Mouse (Mus musculus): ENCODE results near the gene Phf13. TPM values are rescaled to one million over a fixed set of nuclear protein-coding genes. Genes with fewer than 3 reads are reported as not detected.

Gene Phf13
- polyA plus RNA-seq, 1 experiment from 2014 or later = 26.1 TPM

GRCm38 (mm10) chr4:151996951-151997222 is 829 bp upstream of the Phf13 start:
- Histone ChIP-seq H3K4me3 (peak overlapping the region; percentile 97), H3K4me1 (peaks cover 38% of the 10 kb centered on the region), H3K27ac (peak overlapping the region; percentile 95), H3K36me3 (replicated peaks) (peaks cover 20% of the 10 kb centered on the region), H3K27me3 (ENCODE audit: poor library complexity, severe bottlenecking) (peaks cover 13% of the 10 kb centered on the region), H3K9me3 (no peaks in the 10 kb centered on the region)
- 7% methylated on average over 13 of the region's 13 CpGs for WGBS
- DNase-seq (ENCODE audit: extremely low spot score, low spot score) = no peak

DNA sequence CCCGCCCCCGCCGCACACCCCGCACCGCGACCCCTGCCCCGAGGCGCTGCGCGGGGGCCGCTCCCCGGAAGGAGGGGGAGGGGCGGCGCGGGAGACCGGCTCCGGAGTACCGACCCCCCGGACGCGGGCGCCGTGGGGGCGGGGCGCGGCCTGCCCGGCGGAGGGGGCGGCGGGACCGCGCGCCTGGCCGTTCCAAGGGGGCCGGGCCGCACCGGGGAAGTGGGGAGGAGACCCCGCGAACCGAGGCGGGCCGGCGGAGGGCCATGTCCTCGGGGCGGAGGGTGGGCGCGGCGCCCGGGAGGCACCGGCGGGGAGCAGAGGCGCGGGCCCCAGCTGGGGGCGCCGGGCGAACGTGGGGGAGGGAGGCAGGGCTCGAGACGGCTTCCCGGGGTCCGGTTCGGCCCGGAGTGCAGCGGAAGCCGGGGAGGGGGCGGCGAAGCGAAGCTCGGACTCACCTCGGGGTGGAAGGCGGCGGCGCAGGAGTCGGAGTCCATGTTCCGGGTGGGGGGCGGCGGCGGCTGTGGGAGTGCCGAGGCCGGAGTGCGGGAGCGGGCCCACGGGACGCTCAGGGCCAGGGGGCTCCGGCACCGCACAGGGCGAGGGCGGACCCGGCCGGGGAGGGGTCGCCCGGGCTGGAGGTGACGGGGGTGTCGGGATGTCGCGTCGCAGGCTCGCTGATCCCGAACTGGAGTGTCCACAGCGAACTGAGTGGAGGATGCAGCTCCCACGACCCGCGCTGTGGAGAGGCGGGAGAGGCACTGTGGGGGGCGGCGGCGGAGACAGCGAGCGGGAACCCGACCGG is 486 bp downstream of the Phf13 start:
- no peaks in the 10 kb centered on the region for H3K9me3 ChIP-seq

GRCm38 (mm10) chr4:151994228-151995171 is 1.6 kb downstream of the Phf13 start:
- Histone ChIP-seq H3K4me1 (peaks cover 43% of the 10 kb centered on the region), H3K27me3 (ENCODE audit: poor library complexity, severe bottlenecking) (peaks cover 13% of the 10 kb centered on the region), H3K36me3 (replicated peaks) (peaks cover 44% of the 10 kb centered on the region), H3K4me3 (peak overlapping the region; percentile 97), H3K27ac (peak overlapping the region; percentile 95), H3K9me3 (no peaks in the 10 kb centered on the region)
- peak; percentile 53 for DNase-seq (ENCODE audit: extremely low spot score, low spot score)
- under 1% methylated on average over 61 of the region's 61 CpGs for WGBS

More for the DNA sequence above, 486 bp downstream of the Phf13 start:
- Histone ChIP-seq H3K27me3 (ENCODE audit: poor library complexity, severe bottlenecking) (peaks cover 13% of the 10 kb centered on the region), H3K36me3 (replicated peaks) (peaks cover 33% of the 10 kb centered on the region), H3K4me1 (peaks cover 39% of the 10 kb centered on the region), H3K27ac (peak overlapping the region; percentile 95), H3K4me3 (peak overlapping the region; percentile 97)
- DNase-seq (ENCODE audit: extremely low spot score, low spot score) = no peak
- WGBS = 2% methylated on average over 92 of the region's 111 CpGs

DNA sequence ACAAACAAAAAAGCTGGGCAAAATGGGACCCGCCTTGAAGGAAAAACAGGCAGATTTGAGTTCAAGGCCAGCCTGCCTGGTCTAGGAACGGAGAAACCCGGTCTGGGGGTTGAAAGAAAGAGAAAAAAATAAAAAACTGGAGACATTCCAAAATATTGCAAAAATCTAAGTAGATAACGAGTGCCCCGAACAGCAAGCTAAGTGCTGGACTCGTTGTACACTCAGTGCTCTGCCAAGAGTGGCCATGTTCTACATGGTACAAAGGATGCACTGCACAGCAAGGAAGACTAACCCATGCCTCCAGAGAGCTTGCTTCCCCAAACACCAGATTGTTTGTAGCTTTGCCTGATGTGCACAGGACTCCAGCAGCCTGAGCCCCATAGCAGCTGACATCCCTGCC is 3.0 kb downstream of the Phf13 start:
- H3K27ac ChIP-seq = no peak overlapping the region
- peaks cover 55% of the 10 kb centered on the region for H3K4me1 ChIP-seq
- H3K27me3 ChIP-seq (ENCODE audit: poor library complexity, severe bottlenecking) = peaks cover 12% of the 10 kb centered on the region
- 92% methylated on average over 6 of the region's 6 CpGs for WGBS
- H3K36me3 ChIP-seq (replicated peaks) = peaks cover 46% of the 10 kb centered on the region
- no peaks in the 10 kb centered on the region for H3K9me3 ChIP-seq
- no peak for DNase-seq (ENCODE audit: extremely low spot score, low spot score)
- H3K4me3 ChIP-seq = peak overlapping the region; percentile 97; the same call in 1 of the 2 replicates

- Histone ChIP-seq H3K9me3 (no peaks in the 10 kb centered on the region), H3K36me3 (replicated peaks) (peaks cover 46% of the 10 kb centered on the region), H3K4me1 (peaks cover 58% of the 10 kb centered on the region), H3K27ac (no peak overlapping the region), H3K4me3 (0 out of 2 replicates have a peak overlapping the region, but pooled peaks have one; percentile 6), H3K27me3 (ENCODE audit: poor library complexity, severe bottlenecking) (peaks cover 6% of the 10 kb centered on the region; the same call in 1 of the 2 replicates)
- 93% methylated on average over 9 of the region's 9 CpGs for WGBS
- DNase-seq (ENCODE audit: extremely low spot score, low spot score) = no peak
Measured at GRCm38 (mm10) chr4:151992091-151992490, 4.0 kb downstream of the Phf13 start.

DNA sequence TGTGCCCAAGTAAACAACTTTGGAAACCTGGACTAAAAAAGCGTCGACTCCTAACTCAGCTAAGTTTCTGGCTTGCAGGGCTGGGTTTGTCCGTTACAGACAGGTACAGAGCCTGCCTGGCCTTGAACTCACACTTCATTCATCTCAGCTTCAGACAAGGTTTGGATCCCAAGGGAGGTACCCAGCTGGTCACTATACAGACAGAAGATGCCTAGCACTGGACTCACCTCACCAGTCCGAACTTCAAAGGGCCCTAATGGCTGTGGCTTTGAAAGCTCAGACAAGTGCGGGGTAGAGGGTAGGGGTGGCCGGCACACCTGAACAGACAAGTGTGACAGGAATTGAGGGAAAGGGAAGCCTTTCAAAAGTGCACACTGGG is 7.0 kb downstream of the Phf13 start:
- H3K27me3 ChIP-seq (ENCODE audit: poor library complexity, severe bottlenecking) = peaks cover 6% of the 10 kb centered on the region; the same call in 1 of the 2 replicates
- no peak for DNase-seq (ENCODE audit: extremely low spot score, low spot score)
- H3K4me1 ChIP-seq = peaks cover 55% of the 10 kb centered on the region
- no peaks in the 10 kb centered on the region for H3K9me3 ChIP-seq
- peaks cover 65% of the 10 kb centered on the region for H3K36me3 ChIP-seq (replicated peaks)
- H3K27ac ChIP-seq = peak overlapping the region; percentile 94
- WGBS = 30% methylated on average over 6 of the region's 6 CpGs
- H3K4me3 ChIP-seq = peak overlapping the region; percentile 91

GRCm38 (mm10) chr4:151988342-151989109 is 7.5 kb downstream of the Phf13 start, which contains the start of gene Thap3:
Gene Thap3 (minus strand): TSS chr4:151988997.
- Histone ChIP-seq H3K27ac (peak within 1 kb of the TSS; percentile 94), H3K4me3 (peak within 1 kb of the TSS; percentile 91), H3K4me1 (peaks cover 55% of the 10 kb centered on the region), H3K36me3 (replicated peaks) (peaks cover 66% of the 10 kb centered on the region), H3K9me3 (no peaks in the 10 kb centered on the region), H3K27me3 (ENCODE audit: poor library complexity, severe bottlenecking) (peaks cover under 1% of the 10 kb centered on the region; the same call in 1 of the 2 replicates)
- WGBS = 1% methylated on average over 54 of the region's 54 CpGs
- peak; percentile 76 for DNase-seq (ENCODE audit: extremely low spot score, low spot score)

GRCm38 (mm10) chr4:151988014-151988341 is 8.1 kb downstream of the Phf13 start:
- peaks cover 55% of the 10 kb centered on the region for H3K4me1 ChIP-seq

DNA sequence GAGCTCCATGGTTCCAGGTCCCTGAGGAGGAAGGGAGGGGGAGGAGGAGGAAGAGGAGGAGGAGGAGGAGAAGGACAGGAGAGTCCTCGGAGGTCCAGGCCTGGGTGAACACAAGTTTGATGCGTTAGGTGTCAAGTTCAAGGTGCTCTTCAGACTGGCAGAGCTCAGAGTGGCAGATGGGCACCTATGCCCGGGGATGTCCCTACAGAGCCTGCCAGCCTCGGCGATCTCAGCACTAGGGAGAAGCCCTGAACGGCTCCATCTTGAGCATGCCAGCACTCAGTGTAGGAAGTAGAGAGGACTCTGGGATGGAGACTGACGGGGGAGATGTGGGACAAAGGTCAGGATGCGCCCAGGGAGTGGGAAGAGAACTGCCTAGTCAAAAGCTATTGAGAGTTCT is 9.4 kb downstream of the Phf13 start:
- Histone ChIP-seq H3K4me3 (no peak overlapping the region), H3K27ac (no peak overlapping the region), H3K27me3 (ENCODE audit: poor library complexity, severe bottlenecking) (no peaks in the 10 kb centered on the region), H3K9me3 (no peaks in the 10 kb centered on the region), H3K36me3 (replicated peaks) (peaks cover 67% of the 10 kb centered on the region), H3K4me1 (peaks cover 58% of the 10 kb centered on the region)
- DNase-seq (ENCODE audit: extremely low spot score, low spot score) = no peak
- WGBS = 79% methylated on average over 8 of the region's 8 CpGs

More at GRCm38 (mm10) chr4:151988014-151988341, 8.1 kb downstream of the Phf13 start:
- H3K9me3 ChIP-seq = no peaks in the 10 kb centered on the region
- no peak for DNase-seq (ENCODE audit: extremely low spot score, low spot score)
- WGBS = 36% methylated on average over 10 of the region's 10 CpGs
- peaks cover 67% of the 10 kb centered on the region for H3K36me3 ChIP-seq (replicated peaks)
- H3K27ac ChIP-seq = peak overlapping the region; percentile 94
- H3K4me3 ChIP-seq = peak overlapping the region; percentile 91
- H3K27me3 ChIP-seq (ENCODE audit: poor library complexity, severe bottlenecking) = no peaks in the 10 kb centered on the region

- WGBS = 47% methylated on average over 10 of the region's 10 CpGs
- Histone ChIP-seq H3K4me1 (peaks cover 58% of the 10 kb centered on the region), H3K27ac (no peak overlapping the region), H3K9me3 (no peaks in the 10 kb centered on the region), H3K4me3 (no peak overlapping the region), H3K36me3 (replicated peaks) (peaks cover 67% of the 10 kb centered on the region), H3K27me3 (ENCODE audit: poor library complexity, severe bottlenecking) (no peaks in the 10 kb centered on the region)
- DNase-seq (ENCODE audit: extremely low spot score, low spot score) = no peak
Measured at GRCm38 (mm10) chr4:151985886-151986285, 10.2 kb downstream of the Phf13 start.

DNA sequence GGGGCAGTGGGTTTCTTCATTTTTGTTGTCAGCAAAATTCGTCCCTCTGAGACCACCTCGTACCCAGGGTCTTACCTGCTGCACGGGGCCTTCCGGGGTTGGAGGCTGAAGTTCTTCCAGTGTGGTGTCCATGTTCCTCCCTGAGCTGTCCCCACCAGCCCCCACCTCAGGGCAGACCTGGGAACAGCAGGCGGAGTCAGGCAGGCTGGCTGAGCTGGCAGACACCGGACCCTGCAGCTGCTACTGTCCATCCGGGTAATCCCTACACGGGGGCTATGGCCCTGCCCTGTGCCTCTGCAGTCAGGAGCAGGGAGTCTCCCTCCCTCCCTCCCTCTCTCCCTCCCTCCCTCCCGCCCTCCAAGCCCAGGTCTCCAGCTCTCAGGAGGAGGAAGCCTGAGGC is 12.5 kb downstream of the Phf13 start:
- H3K27ac ChIP-seq = peak overlapping the region; percentile 2; the same call in 1 of the 2 replicates
- H3K9me3 ChIP-seq = no peaks in the 10 kb centered on the region
- DNase-seq (ENCODE audit: extremely low spot score, low spot score) = no peak
- no peak overlapping the region for H3K4me3 ChIP-seq
- peaks cover 46% of the 10 kb centered on the region for H3K4me1 ChIP-seq
- no peaks in the 10 kb centered on the region for H3K27me3 ChIP-seq (ENCODE audit: poor library complexity, severe bottlenecking)
- H3K36me3 ChIP-seq (replicated peaks) = peaks cover 75% of the 10 kb centered on the region
- 25% methylated on average over 9 of the region's 9 CpGs for WGBS

- peaks cover 41% of the 10 kb centered on the region for H3K4me1 ChIP-seq
- no peak overlapping the region for H3K4me3 ChIP-seq
- no peak for DNase-seq (ENCODE audit: extremely low spot score, low spot score)
- 65% methylated on average over 17 of the region's 17 CpGs for WGBS
- H3K36me3 ChIP-seq (replicated peaks) = peaks cover 78% of the 10 kb centered on the region
- H3K9me3 ChIP-seq = no peaks in the 10 kb centered on the region
- H3K27ac ChIP-seq = peak overlapping the region; percentile 2; the same call in 1 of the 2 replicates
- H3K27me3 ChIP-seq (ENCODE audit: poor library complexity, severe bottlenecking) = no peaks in the 10 kb centered on the region
Measured at GRCm38 (mm10) chr4:151983043-151983442, 13.0 kb downstream of the Phf13 start.
